Mouse (Mus musculus) testis, adult 2 months (tissue): ENCODE measurements around the gene Slc9a8.

Experiments
- CTCF ChIP-seq: fragments of 200-500 bp; IDR thresholded peaks from 2 replicates; pipeline ENCODE4 v1.5.1; 2012; ENCODE audit warnings: low read depth, mild to moderate bottlenecking, inconsistent platforms, low read length, moderate library complexity; ENCODE audit not compliant: control insufficient read depth, insufficient read depth, insufficient replicate concordance
- POLR2A ChIP-seq: fragments of 200-500 bp; IDR thresholded peaks from 2 replicates; pipeline ENCODE4 v1.6.1; 2012; ENCODE audit warnings: low read depth, mild to moderate bottlenecking, inconsistent platforms, low read length, moderate library complexity; ENCODE audit not compliant: control insufficient read depth

- TF ChIP-seq CTCF (no peak), POLR2A (no peak)
Measured at GRCm38 (mm10) chr2:167486573-167486972, 65.1 kb downstream of the Slc9a8 start.
